Mouse (Mus musculus): ENCODE measurements around the gene Eif2s3y. TPM values are rescaled to one million over a fixed set of nuclear protein-coding genes. Genes with fewer than 3 reads are reported as not detected.
A peak's percentile ranks its signal among the peaks of the same experiment; 100 is the strongest.

Eif2s3y gene
- 38.6 and 70.2 TPM in 2 replicates for polyA plus RNA-seq (2015; fragmentation: Nextera tagmentation; extraction: Ambion mirVana)

DNA sequence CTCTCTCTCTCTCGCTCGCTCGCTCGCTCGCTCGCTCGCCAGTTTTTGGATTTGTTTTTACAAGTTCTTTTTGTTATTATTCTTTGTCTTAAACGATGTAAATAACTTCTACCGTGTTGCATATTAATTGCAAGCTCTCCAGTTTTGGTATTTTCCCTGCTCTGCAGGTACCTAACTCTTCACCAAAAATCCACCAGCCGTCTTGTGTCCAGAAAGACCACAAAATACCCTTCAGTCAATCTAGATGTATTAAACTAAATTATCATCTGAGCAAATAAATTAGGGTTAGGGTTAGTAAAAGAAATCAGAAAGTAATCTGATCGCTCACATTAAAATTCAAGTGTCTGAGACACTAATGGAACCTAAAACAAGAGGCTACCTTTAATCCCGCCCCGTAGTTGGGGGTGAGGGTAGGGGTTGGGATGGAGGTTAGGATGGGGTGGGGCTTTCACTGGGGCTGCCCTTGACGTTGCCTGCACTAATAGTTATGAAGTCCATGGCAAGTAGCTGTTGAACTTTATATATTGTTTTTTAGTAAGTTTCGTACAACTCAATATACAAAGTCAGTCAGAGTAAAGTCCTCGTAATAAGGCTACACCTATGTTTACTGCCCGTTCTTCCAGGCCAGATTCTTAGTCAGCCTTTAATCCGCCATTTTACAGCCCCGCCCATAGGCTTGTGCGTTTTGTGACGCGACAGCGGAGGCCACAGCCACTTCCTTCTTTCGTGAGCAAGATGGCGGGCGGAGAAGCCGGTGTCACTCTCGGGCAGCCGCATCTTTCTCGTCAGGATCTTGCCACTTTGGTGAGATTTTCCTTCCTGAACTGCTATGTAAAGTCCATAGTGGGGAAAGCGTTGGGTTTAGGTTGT, at the start of gene Eif2s3y:
TSS of gene Eif2s3y (plus strand) at position 662 of the 870 bp plus-strand sequence.
- H3K36me3 ChIP-seq: no peaks in the 10 kb centered on the region
- H3K4me2 ChIP-seq (replicated peaks): peak within 1 kb of the TSS; percentile 32
- H3K4me3 ChIP-seq (replicated peaks): peak within 1 kb of the TSS; percentile 43
- no peaks in the 10 kb centered on the region for H3K27me3 ChIP-seq
- no peak within 1 kb of the TSS for H3K27ac ChIP-seq
- 29% methylated on average over 22 of the region's 31 CpGs for WGBS
- peak; percentile 97 for ATAC-seq
- H3K9ac ChIP-seq (replicated peaks): no peak within 1 kb of the TSS
- no peaks in the 10 kb centered on the region for H3K4me1 ChIP-seq (replicated peaks)
- H3K9me3 ChIP-seq: no peaks in the 10 kb centered on the region

Small RNA genes within 50 kb of the gene (microRNA-seq; reads per million reads assigned to microRNA genes)
- gene Gm47281: not detected

Other genes starting within 250 kb of the Eif2s3y start
- not detected in 2 replicates for gene Zfy1, start 213.1 kb upstream of the Eif2s3y start, polyA plus RNA-seq (2015; fragmentation: Nextera tagmentation; extraction: Ambion mirVana)
- 0.12 and 0.24 TPM in 2 replicates for gene Uba1y, start 191.9 kb upstream of the Eif2s3y start, polyA plus RNA-seq (2015; fragmentation: Nextera tagmentation; extraction: Ambion mirVana)
- 10.0 and 17.6 TPM in 2 replicates for gene Kdm5d, start 112.8 kb upstream of the Eif2s3y start, polyA plus RNA-seq (2015; fragmentation: Nextera tagmentation; extraction: Ambion mirVana)
- 9.0 and 14.5 TPM in 2 replicates for gene Uty, start 235.2 kb downstream of the Eif2s3y start, polyA plus RNA-seq (2015; fragmentation: Nextera tagmentation; extraction: Ambion mirVana)

Data from midbrain, embryonic 13.5 days (tissue).